Mouse (Mus musculus) adrenal gland, postnatal 4 days (tissue): ENCODE data around the gene Olfr685. TPM values are rescaled to one million over a fixed set of nuclear protein-coding genes. Genes with fewer than 3 reads are reported as not detected.

ENCODE experiments used
- DNase-seq, 2 experiments: peaks; one replicate each; pipeline ENCODE4 v3.0.0; 2021 to 2022; ENCODE audit warnings: low spot score in 2 of 2, mixed read lengths in 2 of 2
- long read RNA-seq, 2 experiments: library from polyadenylated mRNA; stranded (forward); transcript quantifications; one replicate each; pipeline ENCODE4 v2.0.0; 2021
- total RNA-seq, 2 experiments: library from RNA; stranded (reverse); gene quantifications; 2 replicates each; pipeline ENCODE4 v1.2.3; 2021

The Olfr685 gene
- total RNA-seq: not detected
- long read RNA-seq, experiment 1: 0 reads
- long read RNA-seq, experiment 2: 0 reads

- no peak for DNase-seq
Observed at GRCm38 (mm10) chr7:105185912-105186311, at the start of gene Olfr685. Olfr685 (minus strand) TSS chr7:105186012.

- no peak for DNase-seq
Observed at GRCm38 (mm10) chr7:105229386-105229785, 43.6 kb upstream of the Olfr685 start.

- no peak for DNase-seq
Observed at GRCm38 (mm10) chr7:105228138-105228537, 42.3 kb upstream of the Olfr685 start.

- DNase-seq: no peak
Observed at GRCm38 (mm10) chr7:105226703-105227102, 40.9 kb upstream of the Olfr685 start.

GRCm38 (mm10) chr7:105226072-105226471, 40.3 kb upstream of the Olfr685 start:
- DNase-seq: no peak

GRCm38 (mm10) chr7:105218281-105218680, 32.5 kb upstream of the Olfr685 start:
- no peak for DNase-seq

GRCm38 (mm10) chr7:105214761-105215160, 28.9 kb upstream of the Olfr685 start:
- DNase-seq: no peak

GRCm38 (mm10) chr7:105207385-105207784, 21.6 kb upstream of the Olfr685 start, which contains the start of gene Olfr686:
Olfr686 (minus strand) TSS chr7:105207485.
- DNase-seq: no peak

- no peak for DNase-seq
Observed at GRCm38 (mm10) chr7:105170773-105171172, 15.0 kb downstream of the Olfr685 start.

GRCm38 (mm10) chr7:105163553-105163952, 22.3 kb downstream of the Olfr685 start, which contains the start of gene Olfr684:
Olfr684 (minus strand) TSS chr7:105163653.
- DNase-seq: no peak

- DNase-seq: no peak
Observed at GRCm38 (mm10) chr7:105146912-105147311, 38.9 kb downstream of the Olfr685 start, which contains the start of gene Olfr683. Olfr683 (minus strand) TSS chr7:105147012.

GRCm38 (mm10) chr7:105141275-105141674, 44.5 kb downstream of the Olfr685 start:
- DNase-seq: no peak

Other genes with a start within 250 kb of the Olfr685 start
- gene Olfr670, start 223.4 kb downstream of the Olfr685 start, total RNA-seq: not detected
- gene Olfr671, start 206.9 kb downstream of the Olfr685 start, total RNA-seq: not detected
- gene Olfr672, start 184.0 kb downstream of the Olfr685 start, total RNA-seq: not detected
- gene Olfr675, start 157.6 kb downstream of the Olfr685 start, total RNA-seq: not detected
- gene Olfr676, start 153.3 kb downstream of the Olfr685 start, total RNA-seq: not detected
- gene Olfr677, start 134.6 kb downstream of the Olfr685 start, total RNA-seq: not detected
- gene Olfr678, start 121.5 kb downstream of the Olfr685 start, total RNA-seq: not detected
- gene Olfr679, start 104.8 kb downstream of the Olfr685 start, total RNA-seq: not detected
- gene Olfr680-ps1, start 93.2 kb downstream of the Olfr685 start, total RNA-seq: not detected
- gene Olfr681, start 69.2 kb downstream of the Olfr685 start, total RNA-seq: not detected
- not detected for gene Olfr683, start 39.0 kb downstream of the Olfr685 start, total RNA-seq
- not detected for gene Olfr684, start 22.4 kb downstream of the Olfr685 start, total RNA-seq
- not detected for gene Olfr686, start 21.5 kb upstream of the Olfr685 start, total RNA-seq
- gene Olfr688, start 102.1 kb upstream of the Olfr685 start, total RNA-seq: not detected
- gene Olfr689, start 125.2 kb upstream of the Olfr685 start, total RNA-seq: not detected
- not detected for gene Olfr690, start 148.1 kb upstream of the Olfr685 start, total RNA-seq
- gene Olfr691, start 156.3 kb upstream of the Olfr685 start, total RNA-seq: not detected
- gene Olfr692, start 182.2 kb upstream of the Olfr685 start, total RNA-seq: not detected
- gene Gm5901, start 189.0 kb upstream of the Olfr685 start, total RNA-seq: not detected
- 10 to 100 TPM; 35.0 to 41.9 TPM for gene Fam160a2, start 214.0 kb upstream of the Olfr685 start, total RNA-seq
- not detected for gene Cnga4, start 218.6 kb upstream of the Olfr685 start, total RNA-seq
- gene Cckbr, start 239.7 kb upstream of the Olfr685 start, total RNA-seq: under 1 TPM; 0.22 to 0.23 TPM